Mouse (Mus musculus): ENCODE data around the gene Mocs1.

The Mocs1 gene

DNA sequence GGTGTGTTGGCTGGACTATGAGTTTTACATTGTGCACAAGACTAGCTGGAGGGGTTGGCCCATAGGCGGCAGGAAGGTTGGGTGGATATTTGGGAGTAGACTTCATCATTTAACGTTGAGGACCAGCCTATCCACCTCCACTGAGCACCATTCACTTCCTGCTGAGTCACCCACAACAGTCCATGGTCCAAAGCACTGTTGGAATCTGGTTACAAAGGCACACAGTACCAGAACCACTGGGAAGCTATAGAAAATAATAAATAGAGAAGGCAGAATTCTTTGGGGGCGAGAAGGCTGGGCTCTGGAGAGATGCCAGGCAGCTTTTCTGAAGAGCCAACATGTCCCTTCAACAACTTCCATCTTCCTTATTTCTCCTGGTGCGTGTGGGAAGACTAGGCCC is 28.2 kb downstream of the Mocs1 start:
- ChIA-PET POLR2A (interaction anchor here in 1 of 4 experiments (1.1 to 1.4 kb wide), 2 partner anchors 21 to 23 kb away, joined by 3 to 5 read pairs; no protein-coding TSS in a partner anchor), CTCF (interaction anchor here in 2 of 4 experiments (0.5 to 0.9 kb wide), 2 partner anchors 212 to 525 kb away, joined by 3 read pairs; no protein-coding TSS in a partner anchor)

DNA sequence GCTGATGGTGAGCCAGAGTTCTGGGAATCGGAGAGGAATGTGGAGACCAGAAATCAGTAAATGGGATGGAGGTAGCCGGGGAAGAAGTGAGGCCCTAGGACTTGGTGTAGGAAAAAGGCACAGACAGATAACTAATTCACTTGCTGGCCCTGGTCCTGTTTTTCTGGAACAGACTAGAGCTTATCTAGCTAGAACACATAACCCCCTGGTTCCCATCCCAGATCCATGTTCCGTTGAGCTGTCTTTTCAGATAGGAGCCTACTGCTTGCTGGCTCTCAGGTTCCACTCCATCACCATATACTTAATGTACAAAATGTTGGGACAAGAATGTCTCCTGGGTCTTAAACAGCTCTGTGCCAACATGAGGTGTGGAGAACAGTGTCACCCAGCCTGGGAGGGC is 29.7 kb downstream of the Mocs1 start:
- ChIA-PET POLR2A (no interaction called here), CTCF (no interaction called here)

DNA sequence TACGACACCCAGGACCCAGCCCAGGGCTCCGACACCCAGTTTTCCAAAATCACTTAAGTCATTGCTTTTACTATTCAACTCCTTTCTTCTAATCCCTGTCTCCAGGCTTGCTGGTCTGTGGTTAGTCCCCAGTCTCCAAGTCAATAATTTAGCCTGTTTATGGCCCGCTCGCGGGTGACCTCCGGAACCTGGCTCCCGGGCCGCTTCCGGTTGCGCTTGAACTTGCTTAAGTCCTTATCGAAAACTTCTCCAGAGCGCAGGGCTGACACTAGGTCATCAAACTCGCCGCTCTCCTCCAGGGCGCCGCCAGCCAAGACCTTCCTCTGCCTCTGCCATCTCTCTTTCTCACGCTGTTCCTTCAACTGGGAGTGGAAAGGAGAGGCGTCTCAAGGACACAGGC is 30.2 kb downstream of the Mocs1 start:
- CTCF ChIA-PET = interaction anchor here in 1 of 4 experiments (0.6 kb wide), 1 partner anchor 191 kb away, joined by 6 read pairs; no protein-coding TSS in a partner anchor
- POLR2A ChIA-PET = no interaction called here

DNA sequence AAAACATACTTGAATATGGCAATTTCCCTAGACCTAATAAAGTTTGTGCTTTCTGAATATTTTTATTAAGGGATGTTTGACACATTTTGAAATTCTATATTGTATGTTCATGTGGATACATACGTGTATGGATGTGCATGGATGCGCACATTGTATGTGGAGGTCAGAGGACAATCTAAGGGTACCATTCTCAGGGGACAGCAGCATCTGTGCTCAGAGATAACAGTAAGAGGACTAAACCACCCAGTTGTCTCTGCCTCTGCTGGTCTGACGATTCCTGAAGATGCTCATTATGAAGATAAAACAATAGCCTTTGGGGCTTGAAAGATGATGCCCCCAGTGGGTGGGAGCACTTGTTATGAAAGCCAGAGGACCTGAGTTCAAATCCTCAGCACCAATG is 36.7 kb downstream of the Mocs1 start:
- ChIA-PET POLR2A (no interaction called here), CTCF (interaction anchor here in 1 of 4 experiments (0.6 kb wide), 1 partner anchor 48 kb away, joined by 4 read pairs; no protein-coding TSS in a partner anchor)

DNA sequence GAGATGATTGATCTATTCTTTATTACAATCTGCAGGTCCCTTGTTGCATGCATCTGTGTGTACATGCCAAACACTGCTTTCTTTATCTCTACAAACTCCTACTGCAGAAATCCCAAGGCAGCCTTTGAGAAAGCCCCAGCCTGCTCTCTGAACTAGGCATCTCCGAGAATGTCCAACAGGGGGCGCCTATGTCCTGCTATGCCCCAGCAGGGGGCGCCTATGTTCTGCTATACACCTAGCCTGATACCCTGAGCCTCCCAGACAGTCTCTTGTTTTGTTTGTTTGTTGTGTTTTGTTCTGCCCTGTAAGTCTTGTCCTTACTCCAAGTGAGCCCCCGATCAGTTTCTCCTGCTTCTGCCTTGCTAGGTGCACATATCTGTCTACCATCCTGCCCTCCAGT is 40.1 kb downstream of the Mocs1 start:
- CTCF ChIA-PET = interaction anchor here in 2 of 4 experiments (0.7 to 2.2 kb wide), 4 partner anchors 431 to 1046 kb away, joined by 3 to 11 read pairs (median 5); no protein-coding TSS in a partner anchor

DNA sequence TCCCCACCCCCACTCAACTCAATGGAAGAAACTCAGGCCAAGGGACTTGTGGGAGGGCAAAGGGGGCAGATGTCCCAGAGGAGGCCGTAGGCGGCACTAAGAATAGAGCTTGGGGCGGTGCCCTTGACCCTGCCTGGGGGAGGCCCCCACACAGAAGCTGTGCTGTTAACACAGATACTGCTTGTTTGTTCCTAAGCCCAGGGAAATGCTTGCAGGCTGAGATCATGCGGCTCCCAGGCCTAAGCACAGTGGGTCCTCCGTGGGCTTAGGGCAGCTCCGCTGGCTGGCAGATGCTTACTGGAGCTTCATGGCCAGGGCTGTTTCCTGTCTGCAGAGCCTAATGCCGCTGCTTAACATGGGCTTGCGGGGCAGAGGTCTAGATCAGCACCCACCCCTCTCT is 44.5 kb downstream of the Mocs1 start:
- POLR2A ChIA-PET = interaction anchor here in 2 of 4 experiments (0.5 to 0.7 kb wide), 2 partner anchors 201 to 423 kb away, joined by 3 read pairs; no protein-coding TSS in a partner anchor

More for the DNA sequence above, 40.1 kb downstream of the Mocs1 start:
- POLR2A ChIA-PET = no interaction called here

DNA sequence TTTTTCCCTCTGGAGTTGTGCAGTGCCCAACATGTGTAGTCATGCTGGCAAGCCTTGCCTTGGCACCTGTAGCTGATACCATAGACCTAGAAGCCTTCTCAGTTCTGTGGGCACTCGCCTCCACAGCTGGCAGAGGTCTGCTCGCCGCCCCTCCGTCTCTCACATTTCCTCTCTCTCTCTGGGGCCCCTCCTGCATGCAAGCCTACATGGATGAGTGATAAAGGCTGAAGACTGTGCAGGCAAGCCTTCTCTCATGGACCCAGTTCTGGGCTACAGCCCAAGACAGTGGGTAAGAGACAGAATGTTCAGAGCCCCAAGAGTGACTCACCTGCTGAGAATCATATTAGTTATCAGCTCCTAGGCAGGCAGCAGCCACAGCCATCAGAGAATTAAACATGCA is 45.9 kb downstream of the Mocs1 start:
- CTCF ChIA-PET = no interaction called here

More for the DNA sequence above, 44.5 kb downstream of the Mocs1 start:
- CTCF ChIA-PET = interaction anchor here in 2 of 4 experiments (0.5 to 0.7 kb wide), 6 partner anchors 58 to 1600 kb away, joined by 3 to 6 read pairs (median 3); no protein-coding TSS in a partner anchor

DNA sequence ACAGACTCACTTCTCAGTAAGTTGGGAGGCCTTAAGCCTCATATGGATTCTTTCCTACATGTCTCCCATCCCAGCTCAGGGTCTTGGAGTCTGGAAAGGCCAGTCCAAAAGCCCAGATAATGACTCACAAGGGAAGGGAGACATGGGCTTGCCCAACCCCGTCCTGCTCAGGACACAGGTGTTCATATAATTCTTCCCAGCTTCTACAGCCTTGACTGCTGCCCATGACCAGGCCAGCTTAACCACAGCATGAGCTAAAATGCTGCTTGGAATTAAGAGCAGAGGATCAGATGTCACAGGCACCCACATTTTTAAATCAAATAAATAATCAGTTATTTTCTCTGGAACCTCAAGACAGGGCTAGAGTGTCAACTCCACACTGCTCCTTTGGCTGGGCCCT is 47.0 kb downstream of the Mocs1 start:
- POLR2A ChIA-PET = no interaction called here

More for the DNA sequence above, 45.9 kb downstream of the Mocs1 start:
- POLR2A ChIA-PET = no interaction called here

DNA sequence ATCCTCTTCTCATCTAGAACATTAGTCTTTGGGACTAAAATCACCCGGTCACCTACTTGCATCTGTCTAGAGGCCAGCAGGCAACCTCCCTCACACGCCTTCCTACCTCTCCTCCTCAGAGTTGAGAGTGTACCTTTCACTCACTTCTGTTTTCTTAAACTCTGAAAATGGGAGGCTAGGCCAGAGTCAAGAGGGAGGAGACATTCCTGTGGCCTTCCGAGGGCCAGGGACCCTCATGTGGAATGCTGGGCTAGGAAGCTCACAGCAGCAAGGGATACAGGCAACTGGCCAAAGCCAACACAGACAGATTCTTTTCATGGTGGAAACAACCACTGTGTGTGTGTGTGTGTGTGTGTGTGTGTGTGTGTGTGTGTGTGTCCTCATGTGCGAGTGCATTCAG is 49.2 kb downstream of the Mocs1 start:
- ChIA-PET CTCF (interaction anchor here in 1 of 4 experiments (1.8 kb wide), 1 partner anchor 421 kb away, joined by 5 read pairs; no protein-coding TSS in a partner anchor), POLR2A (interaction anchor here in 1 of 4 experiments (0.7 kb wide), 1 partner anchor 950 kb away, joined by 3 read pairs; no protein-coding TSS in a partner anchor)

More for the DNA sequence above, 47.0 kb downstream of the Mocs1 start:
- CTCF ChIA-PET = no interaction called here

DNA sequence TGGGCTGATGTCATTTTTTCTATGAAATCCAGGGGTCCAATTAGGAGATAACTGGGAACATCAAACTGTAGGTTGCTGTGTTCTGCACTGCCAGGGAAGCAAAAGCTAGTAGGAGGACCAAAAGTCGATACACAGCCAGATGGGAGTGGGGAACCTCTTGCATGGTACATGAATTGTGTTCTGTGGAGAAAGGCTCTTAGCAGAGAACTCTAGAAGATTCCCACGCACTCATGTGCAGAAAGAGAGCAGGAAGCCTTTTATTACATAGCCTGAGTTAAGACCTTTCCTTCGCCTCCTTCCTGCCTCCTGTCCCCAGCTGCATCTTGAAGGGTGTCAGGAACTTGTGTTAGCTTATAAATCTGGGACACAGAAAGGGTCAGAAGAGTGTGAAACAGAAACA is 53.7 kb downstream of the Mocs1 start:
- POLR2A ChIA-PET = interaction anchor here in 1 of 4 experiments (0.5 kb wide), 2 partner anchors 16 to 611 kb away, joined by 3 read pairs; no protein-coding TSS in a partner anchor

DNA sequence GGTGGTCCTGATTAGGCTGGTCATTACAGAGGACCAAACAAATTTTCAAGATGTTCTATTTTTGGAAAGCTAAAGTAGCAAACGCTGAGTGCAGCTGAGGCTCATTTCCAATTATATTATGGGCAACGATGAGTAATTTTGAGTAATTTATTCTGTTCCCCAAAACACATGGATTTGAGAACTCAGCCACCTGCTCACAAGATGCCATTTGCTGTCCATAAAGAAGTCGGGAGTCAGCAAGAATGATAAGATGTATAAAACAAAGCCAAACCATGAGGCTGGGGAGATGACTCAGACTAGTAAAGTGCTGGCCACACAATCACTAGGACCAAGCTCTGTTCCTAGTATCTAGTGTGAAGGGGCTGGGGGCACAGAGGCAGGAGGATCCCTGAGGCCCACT is 56.3 kb downstream of the Mocs1 start:
- POLR2A ChIA-PET = no interaction called here
- CTCF ChIA-PET = no interaction called here

More for the DNA sequence above, 53.7 kb downstream of the Mocs1 start:
- CTCF ChIA-PET = interaction anchor here in 2 of 4 experiments (0.6 kb wide), 2 partner anchors 29 to 1154 kb away, joined by 3 to 4 read pairs; no protein-coding TSS in a partner anchor

DNA sequence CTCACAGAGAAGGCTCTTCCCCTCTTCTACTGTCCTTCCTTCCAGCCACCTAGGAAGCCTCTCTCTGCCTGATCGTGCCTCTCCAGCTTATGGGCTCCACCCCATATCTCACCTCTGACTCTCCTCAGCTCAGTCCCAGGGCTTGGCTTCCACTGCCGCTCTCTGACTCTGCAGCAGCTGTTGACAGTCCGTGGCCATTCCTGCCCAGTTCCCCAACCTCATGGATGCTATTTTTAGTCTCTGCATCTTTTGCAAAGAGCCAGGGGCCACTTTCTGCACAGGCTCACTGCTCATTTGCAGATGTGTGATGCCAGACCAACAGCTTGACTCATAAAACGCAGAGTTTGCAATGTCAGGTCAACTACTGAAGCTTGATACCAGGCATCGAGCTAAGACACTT is 60.9 kb downstream of the Mocs1 start:
- POLR2A ChIA-PET = no interaction called here

DNA sequence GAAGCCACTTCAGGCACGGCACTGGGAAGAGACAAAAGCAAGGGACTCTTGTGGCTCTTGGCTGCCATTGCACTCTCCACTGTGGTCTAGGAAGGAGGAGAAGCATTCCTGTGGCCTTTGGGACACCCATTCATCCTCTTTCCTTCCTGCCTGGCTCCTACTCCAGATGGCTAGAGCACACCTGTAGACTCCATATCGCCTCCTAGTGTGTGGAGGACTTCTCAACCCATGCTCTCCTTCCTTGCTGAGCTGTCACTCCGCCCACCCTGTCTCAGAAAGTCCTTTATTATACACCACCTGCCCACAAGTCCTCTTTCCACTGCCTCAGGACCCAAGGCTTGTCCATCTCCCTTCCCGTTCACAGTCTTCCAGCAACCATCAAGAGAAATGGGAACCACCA is 65.1 kb downstream of the Mocs1 start:
- ChIA-PET POLR2A (no interaction called here), CTCF (interaction anchor here in 1 of 4 experiments (0.6 kb wide), 1 partner anchor 10 kb away, joined by 4 read pairs; no protein-coding TSS in a partner anchor)

More for the DNA sequence above, 60.9 kb downstream of the Mocs1 start:
- CTCF ChIA-PET = no interaction called here

DNA sequence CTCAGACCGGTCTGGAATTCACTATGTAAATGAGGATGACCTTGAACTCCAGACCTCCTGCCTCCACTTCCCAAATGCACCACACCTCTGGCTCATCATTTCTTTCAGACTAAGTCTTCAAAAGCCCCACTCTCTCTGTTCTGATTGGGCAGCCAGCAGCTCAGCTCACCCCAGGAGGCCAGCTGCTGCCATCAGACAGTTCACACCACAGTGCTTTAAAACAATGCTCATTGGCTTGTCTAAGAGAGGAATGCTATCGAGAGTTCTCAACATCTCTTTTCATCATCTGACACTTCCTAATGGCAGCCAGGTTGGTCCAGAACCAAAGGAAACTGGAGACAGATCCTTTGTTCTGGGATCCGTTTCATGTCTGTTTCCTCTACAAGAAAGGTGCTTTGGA is 70.0 kb downstream of the Mocs1 start:
- POLR2A ChIA-PET = no interaction called here

DNA sequence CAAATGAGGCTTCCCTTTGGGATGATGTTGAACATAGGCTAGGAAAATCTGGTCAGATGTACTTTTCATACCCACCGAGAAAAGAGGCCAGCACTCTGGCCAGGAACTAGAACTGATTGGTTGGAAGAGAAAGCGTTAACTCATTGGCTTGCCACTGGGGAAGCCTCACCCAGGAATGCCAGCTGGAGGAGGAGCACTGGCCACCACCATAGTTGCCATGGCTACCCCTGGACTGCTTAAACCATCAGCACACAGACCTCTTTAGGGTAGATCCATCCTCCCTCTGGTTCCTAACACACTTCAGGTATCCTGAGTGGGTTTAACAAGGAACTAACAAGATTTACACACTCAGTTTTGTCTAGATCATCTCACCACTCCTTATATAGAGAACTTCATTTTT is 71.5 kb downstream of the Mocs1 start:
- CTCF ChIA-PET = no interaction called here
- POLR2A ChIA-PET = no interaction called here

More for the DNA sequence above, 70.0 kb downstream of the Mocs1 start:
- CTCF ChIA-PET = interaction anchor here in 2 of 4 experiments (0.8 to 1.9 kb wide), 2 partner anchors 291 to 401 kb away, joined by 3 to 4 read pairs; no protein-coding TSS in a partner anchor

DNA sequence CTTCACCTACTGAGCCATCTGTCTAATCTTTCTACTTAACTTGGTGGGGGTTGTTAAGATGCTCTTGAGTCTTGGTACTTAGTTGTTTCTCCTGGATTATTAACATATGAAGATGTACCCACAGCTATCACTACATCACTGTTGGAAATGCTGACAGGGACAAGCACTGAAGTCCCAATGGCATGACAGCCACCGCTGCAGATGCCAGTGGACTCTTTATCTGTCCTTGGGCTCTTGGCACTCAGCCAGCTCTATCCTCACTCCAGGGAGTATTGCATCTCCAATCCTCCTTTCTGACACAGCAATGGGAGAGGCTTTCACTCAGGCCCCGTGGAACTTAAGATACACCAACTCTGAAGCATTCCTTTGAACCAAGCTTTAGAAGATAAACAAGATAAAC is 72.1 kb downstream of the Mocs1 start:
- POLR2A ChIA-PET = no interaction called here
- CTCF ChIA-PET = no interaction called here

DNA sequence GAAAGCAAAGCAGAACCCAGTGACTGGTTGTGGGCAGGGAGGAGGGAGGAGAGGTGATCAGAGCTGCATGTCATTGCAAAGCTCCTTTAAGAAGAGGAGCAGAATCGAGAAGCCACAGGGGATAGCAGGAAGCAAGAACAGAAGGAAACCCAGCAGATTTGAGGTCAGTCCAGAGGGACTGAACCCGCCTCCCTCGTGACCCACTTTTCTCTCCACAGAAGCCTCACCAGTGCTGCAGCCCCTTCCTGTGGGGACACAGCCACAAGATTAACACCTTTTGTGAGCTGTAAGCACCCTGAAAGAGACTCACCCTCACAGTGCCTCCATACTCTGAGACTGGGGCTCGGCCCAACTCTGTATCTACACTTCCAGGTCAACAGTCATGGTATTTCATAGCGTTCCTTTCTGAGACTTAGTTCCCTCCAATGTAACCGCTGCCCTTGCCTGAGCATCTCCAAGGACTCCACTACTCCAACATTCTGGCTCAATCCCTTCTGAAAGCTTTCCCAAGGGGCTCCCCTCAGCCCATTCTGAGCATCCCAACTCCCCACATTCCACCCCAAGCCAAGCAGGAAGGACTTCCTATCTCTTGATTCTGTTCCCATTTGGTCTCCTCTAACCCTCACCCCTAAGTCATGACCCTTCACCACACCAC is 75.2 kb downstream of the Mocs1 start:
- POLR2A ChIA-PET = no interaction called here
- CTCF ChIA-PET = no interaction called here
